Mouse (Mus musculus): ENCODE data around the gene Clmp. TPM values are rescaled to one million over a fixed set of nuclear protein-coding genes. Genes with fewer than 3 reads are reported as not detected.

Gene Clmp
- total RNA-seq, 2 experiments from 2014 or later: 1.3 to 1.4 TPM

Other genes starting within 250 kb of the Clmp start
- 21.4 and 23.0 TPM in 2 replicates for gene Gramd1b, start 154.6 kb upstream of the Clmp start, total RNA-seq (2015)
- 12.9 and 20.1 TPM in 2 replicates for gene Gramd1b, start 154.6 kb upstream of the Clmp start, total RNA-seq (2017)
- not detected in 2 replicates for gene Gm21915, start 15.3 kb upstream of the Clmp start, total RNA-seq (2015)
- gene Gm21915, start 15.3 kb upstream of the Clmp start, total RNA-seq (2017): not detected in 2 replicates
- gene Hspa8, start 115.0 kb downstream of the Clmp start, total RNA-seq (2015): 2,454 and 2,467 TPM in 2 replicates
- gene Hspa8, start 115.0 kb downstream of the Clmp start, total RNA-seq (2017): 3,359 and 3,514 TPM in 2 replicates
- gene Bsx, start 188.2 kb downstream of the Clmp start, total RNA-seq (2015): not detected in 2 replicates
- gene Bsx, start 188.2 kb downstream of the Clmp start, total RNA-seq (2017): not detected in 2 replicates

Measured in megakaryocyte, adult 5-6 weeks (primary cell).